Mouse (Mus musculus) heart, embryonic 10.5 days (tissue): ENCODE results near the gene Cypt12. TPM values are rescaled to one million over a fixed set of nuclear protein-coding genes. Genes with fewer than 3 reads are reported as not detected.

Experiments
- DNase-seq: peaks from one replicate; pipeline ENCODE4 v3.0.0-alpha.2; 2017; ENCODE audit warnings: low spot score
- H3K27ac ChIP-seq: fragments of 300-500 bp; sonication (generic); 2 replicates; pipeline ENCODE4 v1.5.1; 2016; ENCODE audit warnings: mild to moderate bottlenecking
- H3K27me3 ChIP-seq: fragments of 300-500 bp; sonication (generic); 2 replicates; pipeline ENCODE4 v1.6.1; 2016; ENCODE audit warnings: mild to moderate bottlenecking; ENCODE audit not compliant: poor library complexity, insufficient read depth, severe bottlenecking
- H3K36me3 ChIP-seq: fragments of 300-500 bp; sonication (generic); 2 replicates; pipeline ENCODE4 v1.6.1; 2016; ENCODE audit warnings: mild to moderate bottlenecking, moderate library complexity
- H3K4me1 ChIP-seq: fragments of 300-500 bp; sonication (generic); 2 replicates; pipeline ENCODE4 v1.6.1; 2016; ENCODE audit warnings: mild to moderate bottlenecking
- H3K4me3 ChIP-seq: fragments of 300-500 bp; sonication (generic); 2 replicates; pipeline ENCODE4 v1.5.1; 2016; ENCODE audit warnings: mild to moderate bottlenecking, moderate library complexity
- H3K9me3 ChIP-seq: fragments of 300-500 bp; sonication (generic); 2 replicates; pipeline ENCODE4 v1.6.1; 2016; ENCODE audit warnings: mild to moderate bottlenecking, moderate library complexity
- WGBS: fragments of 180-500 bp; shearing (Covaris S2); methylation state at CpG from one replicate; pipeline ENCODE4 v1.1.7; 2016; 5-methylcytosine and 5-hydroxymethylcytosine counted together
- polyA plus RNA-seq: library from polyadenylated mRNA; unstranded; fragments of >200 nt; fragmentation: Nextera tagmentation; extraction: Ambion mirVana; gene quantifications from 2 replicates; pipeline ENCODE4 v1.2.1, GENCODE M21; 2016

Cypt12 gene
- not detected in 2 replicates for polyA plus RNA-seq

GRCm38 (mm10) chr3:17948299-17948698 lies at the start of gene Cypt12:
TSS of gene Cypt12 (plus strand) at chr3:17948410.
- 85% methylated on average over 13 of the region's 13 CpGs for WGBS
- Histone ChIP-seq H3K4me1 (no peaks in the 10 kb centered on the region), H3K36me3 (no peaks in the 10 kb centered on the region)

GRCm38 (mm10) chr3:17913796-17914195 lies 34.4 kb upstream of the Cypt12 start:
- H3K9me3 ChIP-seq: no peaks in the 10 kb centered on the region
- no peak overlapping the region for H3K27ac ChIP-seq
- DNase-seq: no peak

More at GRCm38 (mm10) chr3:17948299-17948698, at the start of gene Cypt12:
- H3K4me3 ChIP-seq: no peak within 1 kb of the TSS
- H3K27ac ChIP-seq: no peak within 1 kb of the TSS
- no peak for DNase-seq
- no peaks in the 10 kb centered on the region for H3K27me3 ChIP-seq
- no peaks in the 10 kb centered on the region for H3K9me3 ChIP-seq

GRCm38 (mm10) chr3:17940206-17940605 lies 8.0 kb upstream of the Cypt12 start:
- Histone ChIP-seq H3K36me3 (no peaks in the 10 kb centered on the region), H3K27me3 (no peaks in the 10 kb centered on the region), H3K4me1 (no peaks in the 10 kb centered on the region), H3K4me3 (no peak overlapping the region), H3K27ac (no peak overlapping the region), H3K9me3 (no peaks in the 10 kb centered on the region)
- DNase-seq: no peak
- 83% methylated on average over 2 of the region's 2 CpGs for WGBS

More at GRCm38 (mm10) chr3:17913796-17914195, 34.4 kb upstream of the Cypt12 start:
- Histone ChIP-seq H3K4me3 (no peak overlapping the region), H3K27me3 (no peaks in the 10 kb centered on the region), H3K36me3 (no peaks in the 10 kb centered on the region), H3K4me1 (no peaks in the 10 kb centered on the region)
